Mouse (Mus musculus) limb, embryonic 10.5 days (tissue): Measurements from ENCODE around the gene Fzd7. TPM values are rescaled to one million over a fixed set of nuclear protein-coding genes. Genes with fewer than 3 reads are reported as not detected.

ENCODE experiments used
- DNase-seq: peaks from one replicate; pipeline ENCODE4 v3.0.0-alpha.2; 2017; ENCODE audit warnings: low spot score
- H3K27ac ChIP-seq: fragments of 300-500 bp; sonication (generic); 2 replicates; pipeline ENCODE4 v1.5.1; 2016; ENCODE audit warnings: mild to moderate bottlenecking
- H3K27me3 ChIP-seq: fragments of 300-500 bp; sonication (generic); 2 replicates; pipeline ENCODE4 v1.6.1; 2016; ENCODE audit warnings: low read depth, mild to moderate bottlenecking; ENCODE audit not compliant: poor library complexity, severe bottlenecking
- H3K36me3 ChIP-seq: fragments of 300-500 bp; sonication (generic); 2 replicates; pipeline ENCODE4 v1.6.1; 2016; ENCODE audit warnings: mild to moderate bottlenecking, moderate library complexity
- H3K4me1 ChIP-seq: fragments of 300-500 bp; sonication (generic); 2 replicates; pipeline ENCODE4 v1.6.1; 2016
- H3K4me3 ChIP-seq: fragments of 300-500 bp; sonication (generic); 2 replicates; pipeline ENCODE4 v1.5.1; 2016; ENCODE audit warnings: mild to moderate bottlenecking, moderate library complexity
- H3K9me3 ChIP-seq: fragments of 300-500 bp; sonication (generic); replicated peaks from 2 replicates; pipeline ENCODE4 v1.6.1; 2016; ENCODE audit warnings: mild to moderate bottlenecking
- WGBS: fragments of 180-500 bp; shearing (Covaris S2); methylation state at CpG from one replicate; pipeline ENCODE4 v1.1.7; 2016; 5-methylcytosine and 5-hydroxymethylcytosine counted together
- polyA plus RNA-seq: library from polyadenylated mRNA; unstranded; fragments of >200 nt; fragmentation: Nextera tagmentation; extraction: Ambion mirVana; gene quantifications from 2 replicates; pipeline ENCODE4 v1.2.1, GENCODE M21; 2016

Gene Fzd7
- polyA plus RNA-seq, 1 experiment from 2014 or later, result 13.2 TPM

DNA sequence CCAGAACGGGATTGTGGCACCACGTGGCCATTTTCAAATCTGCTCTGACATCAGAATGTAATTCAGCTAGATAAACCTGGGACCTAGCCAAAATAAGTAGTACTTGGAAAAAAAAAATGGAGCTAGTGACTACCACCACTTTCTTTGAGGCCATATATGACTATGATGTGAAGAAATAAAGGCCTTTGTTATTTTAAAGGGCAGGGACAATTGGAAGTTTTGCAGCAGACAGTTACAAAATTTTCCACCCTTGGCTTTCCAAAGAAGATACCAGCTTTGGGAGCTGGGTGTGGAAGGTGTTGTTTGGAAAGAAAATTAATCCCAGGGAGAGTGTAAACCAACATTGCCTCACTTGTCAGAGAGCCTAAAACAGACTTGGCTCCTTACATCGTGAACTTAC is 3.3 kb upstream of the Fzd7 start:
- DNase-seq, result no peak
- H3K27ac ChIP-seq, result no peak overlapping the region
- 81% methylated on average over 3 of the region's 3 CpGs for WGBS
- H3K4me1 ChIP-seq, result peaks cover 29% of the 10 kb centered on the region
- no peak overlapping the region for H3K4me3 ChIP-seq
- no peaks in the 10 kb centered on the region for H3K9me3 ChIP-seq
- no peaks in the 10 kb centered on the region for H3K27me3 ChIP-seq
- peaks cover 1% of the 10 kb centered on the region for H3K36me3 ChIP-seq

DNA sequence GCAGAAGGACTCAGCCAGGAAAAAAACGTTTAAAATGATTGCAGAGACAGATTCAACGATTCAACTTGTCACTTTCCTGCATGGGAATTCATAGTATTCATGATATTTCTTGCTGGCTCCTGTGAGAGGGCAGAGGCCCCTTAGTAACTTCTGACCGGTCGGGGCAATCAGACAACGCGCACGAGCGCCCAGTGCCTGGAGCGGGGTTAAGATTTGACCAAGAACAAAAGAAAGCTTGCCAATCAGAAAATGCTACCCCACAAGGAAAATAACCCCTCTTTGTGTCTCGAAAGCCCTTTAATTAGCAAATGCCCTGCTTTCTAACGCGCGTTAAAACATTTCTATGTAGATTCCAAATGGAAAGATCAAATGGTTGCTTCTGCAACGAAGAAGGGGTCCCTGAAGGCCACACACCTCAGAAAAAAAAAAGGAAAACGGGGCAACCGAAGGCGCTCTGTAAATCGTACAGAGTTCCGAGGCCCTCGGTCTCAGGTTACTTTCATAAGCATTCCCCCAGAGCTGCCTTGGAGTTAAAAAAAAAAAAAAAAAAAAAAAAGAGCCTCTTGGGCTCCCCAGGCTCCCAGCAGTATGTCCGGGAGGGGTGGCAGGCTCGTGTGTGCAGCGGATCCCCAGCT is 1.3 kb upstream of the Fzd7 start:
- peaks cover 48% of the 10 kb centered on the region for H3K4me1 ChIP-seq
- peak; percentile 71 for DNase-seq

DNA sequence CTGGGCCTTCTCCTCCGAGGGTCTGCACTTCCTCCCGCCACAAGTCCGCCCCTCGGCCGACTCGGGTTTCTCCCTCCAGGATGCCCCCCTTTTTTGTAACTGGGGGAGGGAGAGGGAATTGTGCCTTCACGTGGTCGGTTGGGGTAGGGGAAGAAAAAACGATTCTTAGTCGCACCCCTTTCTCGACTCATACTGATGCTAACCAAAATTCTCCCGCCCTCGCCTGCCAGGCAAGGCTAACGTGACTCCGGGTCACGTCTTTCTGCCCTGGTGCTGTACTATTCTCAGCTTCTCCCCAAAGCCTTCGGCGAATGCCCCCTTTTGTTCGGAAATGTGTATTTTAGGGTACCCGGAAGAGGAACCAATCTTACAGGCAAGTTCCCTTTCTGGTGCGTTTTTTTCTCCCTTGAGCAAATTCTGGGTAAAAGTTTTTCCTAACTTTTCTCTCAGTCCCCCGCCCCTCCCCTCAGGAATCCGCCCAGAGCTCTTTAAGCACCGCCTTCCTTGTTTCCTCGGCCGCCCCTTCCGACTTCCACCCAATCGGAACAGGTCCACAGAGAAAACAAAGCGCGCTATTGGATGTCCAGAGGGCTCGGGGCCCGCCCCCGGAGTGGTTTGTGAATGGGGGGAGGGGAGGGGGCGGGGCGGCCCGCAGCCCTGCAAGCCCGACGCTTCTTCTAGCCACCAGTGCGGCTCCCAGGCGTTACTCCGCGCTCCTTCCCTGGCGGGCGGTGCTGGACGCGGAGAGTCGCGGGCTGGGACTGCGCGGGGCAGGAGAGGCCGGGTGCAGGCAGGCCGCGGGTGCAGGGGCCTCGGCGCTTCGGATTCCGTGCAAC is 550 bp upstream of the Fzd7 start:
- no peaks in the 10 kb centered on the region for H3K27me3 ChIP-seq
- under 1% methylated on average over 57 of the region's 57 CpGs for WGBS
- DNase-seq, result peak; percentile 96
- no peaks in the 10 kb centered on the region for H3K9me3 ChIP-seq
- peak overlapping the region; percentile 88 for H3K4me3 ChIP-seq
- peak overlapping the region; percentile 96 for H3K27ac ChIP-seq
- H3K4me1 ChIP-seq, result peaks cover 56% of the 10 kb centered on the region
- peaks cover 24% of the 10 kb centered on the region for H3K36me3 ChIP-seq

More for the DNA sequence above, 1.3 kb upstream of the Fzd7 start:
- under 1% methylated on average over 23 of the region's 23 CpGs for WGBS
- peak overlapping the region; percentile 96 for H3K27ac ChIP-seq
- H3K9me3 ChIP-seq, result no peaks in the 10 kb centered on the region
- peaks cover 17% of the 10 kb centered on the region for H3K36me3 ChIP-seq
- no peaks in the 10 kb centered on the region for H3K27me3 ChIP-seq
- H3K4me3 ChIP-seq, result peak overlapping the region; percentile 88

DNA sequence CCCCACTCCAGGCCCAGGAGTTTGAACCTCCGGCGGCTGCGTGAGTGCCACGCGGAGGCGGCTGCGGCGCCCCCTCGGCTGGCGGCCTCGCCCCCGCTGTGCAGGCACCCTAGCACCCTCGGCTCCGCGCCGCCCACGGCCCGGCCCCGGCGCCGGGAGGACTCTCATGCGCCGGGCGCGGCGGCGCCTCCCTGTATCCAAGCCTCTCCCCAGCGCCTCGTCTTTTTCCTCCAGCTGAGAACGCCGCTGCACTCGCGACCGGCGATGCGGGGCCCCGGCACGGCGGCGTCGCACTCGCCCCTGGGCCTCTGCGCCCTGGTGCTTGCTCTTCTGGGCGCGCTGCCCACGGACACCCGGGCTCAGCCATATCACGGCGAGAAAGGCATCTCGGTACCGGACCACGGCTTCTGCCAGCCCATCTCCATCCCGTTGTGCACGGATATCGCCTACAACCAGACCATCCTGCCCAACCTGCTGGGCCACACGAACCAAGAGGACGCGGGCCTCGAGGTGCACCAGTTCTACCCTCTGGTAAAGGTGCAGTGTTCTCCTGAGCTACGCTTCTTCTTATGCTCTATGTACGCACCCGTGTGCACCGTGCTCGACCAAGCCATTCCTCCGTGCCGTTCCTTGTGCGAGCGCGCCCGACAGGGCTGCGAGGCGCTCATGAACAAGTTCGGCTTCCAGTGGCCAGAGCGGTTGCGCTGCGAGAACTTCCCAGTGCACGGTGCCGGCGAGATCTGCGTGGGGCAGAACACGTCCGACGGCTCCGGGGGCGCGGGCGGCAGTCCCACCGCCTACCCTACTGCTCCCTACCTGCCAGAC is 684 bp downstream of the Fzd7 start:
- Histone ChIP-seq H3K4me3 (peak overlapping the region; percentile 88), H3K27ac (peak overlapping the region; percentile 96), H3K4me1 (peaks cover 68% of the 10 kb centered on the region), H3K9me3 (no peaks in the 10 kb centered on the region), H3K36me3 (peaks cover 32% of the 10 kb centered on the region), H3K27me3 (no peaks in the 10 kb centered on the region)
- under 1% methylated on average over 88 of the region's 88 CpGs for WGBS
- peak; percentile 68 for DNase-seq

DNA sequence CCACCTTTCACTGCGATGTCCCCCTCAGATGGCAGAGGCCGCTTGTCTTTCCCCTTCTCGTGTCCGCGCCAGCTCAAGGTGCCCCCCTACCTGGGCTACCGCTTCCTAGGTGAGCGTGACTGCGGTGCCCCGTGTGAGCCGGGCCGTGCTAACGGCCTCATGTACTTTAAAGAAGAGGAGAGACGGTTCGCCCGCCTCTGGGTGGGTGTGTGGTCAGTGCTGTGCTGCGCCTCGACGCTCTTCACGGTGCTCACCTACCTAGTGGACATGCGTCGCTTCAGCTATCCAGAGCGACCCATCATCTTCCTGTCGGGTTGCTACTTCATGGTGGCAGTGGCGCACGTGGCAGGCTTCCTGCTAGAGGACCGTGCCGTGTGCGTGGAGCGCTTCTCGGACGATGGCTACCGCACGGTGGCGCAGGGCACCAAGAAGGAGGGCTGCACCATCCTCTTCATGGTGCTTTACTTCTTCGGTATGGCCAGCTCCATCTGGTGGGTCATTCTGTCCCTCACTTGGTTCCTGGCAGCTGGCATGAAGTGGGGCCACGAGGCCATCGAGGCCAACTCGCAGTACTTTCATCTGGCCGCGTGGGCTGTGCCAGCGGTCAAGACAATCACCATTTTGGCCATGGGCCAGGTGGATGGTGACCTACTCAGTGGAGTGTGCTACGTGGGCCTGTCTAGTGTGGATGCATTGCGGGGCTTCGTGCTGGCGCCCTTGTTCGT is 1.5 kb downstream of the Fzd7 start:
- Histone ChIP-seq H3K36me3 (peaks cover 38% of the 10 kb centered on the region), H3K9me3 (no peaks in the 10 kb centered on the region), H3K27me3 (no peaks in the 10 kb centered on the region), H3K27ac (peak overlapping the region; percentile 96), H3K4me1 (peaks cover 74% of the 10 kb centered on the region), H3K4me3 (peak overlapping the region; percentile 88)
- 1% methylated on average over 46 of the region's 46 CpGs for WGBS
- peak; percentile 86 for DNase-seq

DNA sequence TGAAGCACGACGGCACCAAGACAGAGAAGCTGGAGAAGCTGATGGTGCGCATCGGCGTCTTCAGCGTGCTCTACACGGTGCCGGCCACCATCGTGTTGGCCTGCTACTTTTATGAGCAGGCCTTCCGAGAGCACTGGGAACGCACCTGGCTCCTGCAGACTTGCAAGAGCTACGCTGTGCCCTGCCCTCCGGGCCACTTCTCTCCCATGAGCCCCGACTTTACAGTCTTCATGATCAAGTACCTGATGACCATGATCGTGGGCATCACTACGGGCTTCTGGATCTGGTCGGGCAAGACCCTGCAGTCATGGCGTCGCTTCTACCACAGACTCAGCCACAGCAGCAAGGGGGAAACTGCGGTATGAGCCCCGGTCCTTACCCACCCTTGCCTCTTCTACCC is 2.1 kb downstream of the Fzd7 start:
- peaks cover 81% of the 10 kb centered on the region for H3K4me1 ChIP-seq

DNA sequence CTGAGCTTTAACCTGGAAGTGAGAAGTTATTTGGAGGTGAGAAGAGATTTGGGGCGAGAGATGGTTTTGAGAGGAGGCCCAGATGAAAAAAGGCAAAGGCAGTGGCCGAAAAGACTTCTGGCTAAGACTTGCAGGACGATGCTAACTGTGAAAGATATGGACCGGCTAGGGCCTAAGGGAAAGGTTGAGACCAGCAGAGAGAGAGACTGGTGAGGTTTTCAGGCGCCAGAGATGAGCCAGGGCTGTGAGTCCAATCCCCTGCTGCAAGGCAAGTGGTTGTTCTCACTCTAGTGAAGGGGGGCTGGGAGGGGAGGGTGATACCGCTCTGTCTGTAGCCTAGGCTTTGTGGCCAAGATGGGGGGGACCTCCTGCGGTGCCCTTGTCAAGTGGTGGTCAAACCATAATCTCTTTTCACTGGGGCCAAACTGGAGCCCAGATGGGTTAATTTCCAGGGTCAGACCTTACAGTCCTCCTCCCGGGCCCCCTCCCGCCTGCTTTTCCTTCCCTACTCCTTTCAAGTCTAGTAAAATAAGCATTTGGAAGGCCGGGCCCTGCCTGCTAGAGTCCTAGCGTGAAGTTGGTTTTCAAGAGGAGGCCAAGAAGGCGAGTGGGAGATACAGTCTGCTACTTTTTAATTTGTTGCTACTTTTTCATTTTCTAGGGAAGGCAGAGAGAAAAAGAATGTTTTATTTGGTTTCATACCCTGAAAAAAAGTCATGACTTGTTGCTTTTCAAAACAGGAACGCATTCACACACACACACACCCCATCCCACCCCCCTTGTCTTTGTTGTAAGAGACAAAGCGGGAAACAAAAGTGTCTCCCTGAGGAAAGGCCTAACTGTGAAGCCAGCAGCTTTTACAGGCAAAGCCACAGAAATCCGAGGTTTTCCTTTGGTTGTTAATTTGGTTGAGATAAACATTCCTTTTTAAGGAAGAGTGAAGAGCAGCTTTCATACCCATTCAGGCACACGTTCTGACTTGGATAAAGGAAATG is 2.9 kb downstream of the Fzd7 start:
- DNase-seq, result peak; percentile 65
- Histone ChIP-seq H3K27ac (peak overlapping the region; percentile 96), H3K36me3 (peaks cover 49% of the 10 kb centered on the region), H3K9me3 (no peaks in the 10 kb centered on the region), H3K4me1 (peaks cover 75% of the 10 kb centered on the region), H3K27me3 (no peaks in the 10 kb centered on the region), H3K4me3 (peak overlapping the region; percentile 88)
- WGBS, result 5% methylated on average over 16 of the region's 16 CpGs

More for the DNA sequence above, 2.1 kb downstream of the Fzd7 start:
- peaks cover 44% of the 10 kb centered on the region for H3K36me3 ChIP-seq
- no peaks in the 10 kb centered on the region for H3K27me3 ChIP-seq
- H3K9me3 ChIP-seq, result no peaks in the 10 kb centered on the region
- DNase-seq, result no peak
- WGBS, result 7% methylated on average over 21 of the region's 21 CpGs
- H3K4me3 ChIP-seq, result peak overlapping the region; percentile 88
- peak overlapping the region; percentile 96 for H3K27ac ChIP-seq

DNA sequence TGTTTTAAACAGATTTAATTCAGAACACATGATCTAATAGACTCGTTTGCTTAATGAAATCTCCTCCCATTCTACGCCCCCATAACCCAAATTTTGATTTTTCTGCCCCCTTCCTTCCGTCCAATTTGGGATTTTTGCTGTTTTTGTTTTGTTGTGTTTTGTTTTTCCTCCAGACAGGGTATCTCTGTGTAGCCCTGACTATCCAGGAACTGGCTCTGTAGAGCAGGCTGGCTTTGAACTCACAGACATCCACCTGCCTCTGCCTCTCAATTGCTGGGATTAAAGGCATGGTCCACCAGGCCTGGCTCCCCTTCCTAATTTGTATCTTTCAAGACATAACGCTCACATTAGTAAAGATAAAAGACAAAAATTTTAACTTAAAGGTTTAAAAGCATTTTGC is 3.6 kb downstream of the Fzd7 start:
- Histone ChIP-seq H3K36me3 (peaks cover 56% of the 10 kb centered on the region), H3K9me3 (no peaks in the 10 kb centered on the region), H3K4me3 (peak overlapping the region; percentile 88), H3K4me1 (peaks cover 68% of the 10 kb centered on the region), H3K27ac (peak overlapping the region; percentile 96), H3K27me3 (no peaks in the 10 kb centered on the region)
- no peak for DNase-seq
- WGBS, result 51% methylated on average over 4 of the region's 4 CpGs

DNA sequence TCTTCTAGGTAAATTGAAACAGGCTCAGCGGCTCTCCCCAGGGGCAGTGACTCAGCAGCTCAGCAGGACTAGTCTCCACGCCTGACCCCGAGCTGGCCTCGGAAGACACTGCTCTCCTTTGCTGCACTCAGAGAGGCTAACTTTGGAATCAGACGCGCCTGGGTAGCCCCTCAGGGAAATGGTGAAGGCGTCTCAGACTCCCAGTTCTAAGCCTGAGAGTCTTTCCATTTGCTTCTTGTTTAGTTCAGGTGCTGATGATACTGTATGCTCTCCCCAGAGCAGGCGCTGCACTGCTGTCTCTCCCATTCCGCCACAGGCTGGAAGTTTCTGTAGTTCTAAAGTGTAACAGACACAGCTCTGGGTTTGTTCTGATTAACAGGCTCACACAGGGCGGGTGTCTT is 5.4 kb downstream of the Fzd7 start:
- H3K4me1 ChIP-seq, result peaks cover 78% of the 10 kb centered on the region
- 6% methylated on average over 10 of the region's 10 CpGs for WGBS
- DNase-seq, result no peak
- peak overlapping the region; percentile 88 for H3K4me3 ChIP-seq
- no peaks in the 10 kb centered on the region for H3K27me3 ChIP-seq
- peaks cover 59% of the 10 kb centered on the region for H3K36me3 ChIP-seq
- H3K27ac ChIP-seq, result peak overlapping the region; percentile 30; the same call in 1 of the 2 replicates
- H3K9me3 ChIP-seq, result no peaks in the 10 kb centered on the region

DNA sequence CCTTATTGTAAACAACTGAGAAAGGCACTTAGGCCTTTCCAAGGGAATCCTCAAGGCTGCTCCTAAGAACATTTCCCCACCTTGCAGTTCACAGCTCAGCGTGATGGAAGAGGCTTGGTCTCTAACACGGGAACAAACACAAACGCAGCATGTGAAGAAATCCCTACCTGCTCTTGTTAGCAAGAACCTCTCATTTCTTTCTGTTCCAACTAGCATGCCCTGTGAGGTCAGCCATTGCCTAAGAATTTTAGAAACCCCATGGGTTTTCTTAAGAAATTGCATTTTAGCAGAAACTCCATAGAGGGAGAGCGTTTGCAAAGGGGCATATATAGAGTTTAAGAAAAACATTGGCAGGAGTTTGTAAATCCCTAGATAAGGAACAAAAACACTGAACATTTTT is 6.3 kb downstream of the Fzd7 start:
- peaks cover 59% of the 10 kb centered on the region for H3K36me3 ChIP-seq
- peaks cover 80% of the 10 kb centered on the region for H3K4me1 ChIP-seq
- H3K9me3 ChIP-seq, result no peaks in the 10 kb centered on the region
- no peak overlapping the region for H3K27ac ChIP-seq
- no peak for DNase-seq
- no peak overlapping the region for H3K4me3 ChIP-seq
- no peaks in the 10 kb centered on the region for H3K27me3 ChIP-seq
- WGBS, result 68% methylated on average over 4 of the region's 4 CpGs

DNA sequence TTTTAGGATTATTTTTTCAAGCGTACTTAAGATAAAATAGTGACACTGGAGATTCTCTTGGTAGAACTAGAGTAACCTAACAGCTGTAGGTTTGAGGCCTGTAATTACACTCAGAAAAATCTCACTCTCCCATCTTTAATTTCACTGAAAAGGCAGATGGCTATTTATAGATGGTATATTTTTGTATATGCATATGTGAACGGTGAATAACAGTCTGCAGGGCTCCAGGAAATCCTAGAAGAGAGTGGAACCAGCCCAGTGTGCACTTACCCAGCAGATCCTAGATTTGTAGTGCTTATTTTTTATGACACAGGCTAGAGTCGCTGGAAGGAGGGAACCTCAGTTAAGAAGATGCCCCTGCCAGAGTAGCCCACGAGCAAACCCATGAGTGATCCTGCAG is 6.8 kb downstream of the Fzd7 start:
- DNase-seq, result no peak
- 69% methylated on average over 4 of the region's 4 CpGs for WGBS
- no peaks in the 10 kb centered on the region for H3K9me3 ChIP-seq
- peaks cover 57% of the 10 kb centered on the region for H3K36me3 ChIP-seq
- H3K27me3 ChIP-seq, result no peaks in the 10 kb centered on the region
- H3K4me1 ChIP-seq, result peaks cover 80% of the 10 kb centered on the region
- no peak overlapping the region for H3K27ac ChIP-seq
- no peak overlapping the region for H3K4me3 ChIP-seq
